Mouse (Mus musculus) cortical plate, adult 2 months (tissue): ENCODE measurements around the gene Nek11.

Experiments
- CTCF ChIP-seq: fragments of 200-500 bp; IDR thresholded peaks from 2 replicates; pipeline ENCODE4 v1.5.1; 2011; ENCODE audit warnings: mild to moderate bottlenecking, control low read depth, low read length; ENCODE audit not compliant: insufficient read depth; ENCODE audit errors: extremely low read depth
- POLR2A ChIP-seq: fragments of 200-500 bp; IDR thresholded peaks from 2 replicates; pipeline ENCODE4 v1.6.1; 2011; ENCODE audit warnings: mild to moderate bottlenecking, low read length, control low read depth; ENCODE audit not compliant: insufficient read depth; ENCODE audit errors: extremely low read depth

- no peak for TF ChIP-seq CTCF
- TF ChIP-seq POLR2A: no peak
These were observed 93.1 kb downstream of the Nek11 start for GRCm38 (mm10) chr9:105302230-105302629.
